Mouse (Mus musculus) adrenal gland, postnatal 10 days (tissue): Measurements from ENCODE around the gene Shprh. TPM values are rescaled to one million over a fixed set of nuclear protein-coding genes. Genes with fewer than 3 reads are reported as not detected.
"Not testable (repeated sequence)": the region's sequence is repeated elsewhere in the genome, so short reads cannot be mapped to it uniquely, and the experiment has no call there.

Experiments
- DNase-seq: peaks from one replicate; pipeline ENCODE4 v3.0.0; 2021; ENCODE audit warnings: mixed read lengths
- total RNA-seq, 2 experiments: library from RNA; stranded (reverse); gene quantifications; 2 replicates each; pipeline ENCODE4 v1.2.3; 2021

Shprh gene
- total RNA-seq, 2 experiments from 2014 or later, result 20.8 to 26.2 TPM

- DNase-seq, result no peak
These were observed 99.0 kb downstream of the Shprh start for GRCm38 (mm10) chr10:11248210-11248609.

DNA sequence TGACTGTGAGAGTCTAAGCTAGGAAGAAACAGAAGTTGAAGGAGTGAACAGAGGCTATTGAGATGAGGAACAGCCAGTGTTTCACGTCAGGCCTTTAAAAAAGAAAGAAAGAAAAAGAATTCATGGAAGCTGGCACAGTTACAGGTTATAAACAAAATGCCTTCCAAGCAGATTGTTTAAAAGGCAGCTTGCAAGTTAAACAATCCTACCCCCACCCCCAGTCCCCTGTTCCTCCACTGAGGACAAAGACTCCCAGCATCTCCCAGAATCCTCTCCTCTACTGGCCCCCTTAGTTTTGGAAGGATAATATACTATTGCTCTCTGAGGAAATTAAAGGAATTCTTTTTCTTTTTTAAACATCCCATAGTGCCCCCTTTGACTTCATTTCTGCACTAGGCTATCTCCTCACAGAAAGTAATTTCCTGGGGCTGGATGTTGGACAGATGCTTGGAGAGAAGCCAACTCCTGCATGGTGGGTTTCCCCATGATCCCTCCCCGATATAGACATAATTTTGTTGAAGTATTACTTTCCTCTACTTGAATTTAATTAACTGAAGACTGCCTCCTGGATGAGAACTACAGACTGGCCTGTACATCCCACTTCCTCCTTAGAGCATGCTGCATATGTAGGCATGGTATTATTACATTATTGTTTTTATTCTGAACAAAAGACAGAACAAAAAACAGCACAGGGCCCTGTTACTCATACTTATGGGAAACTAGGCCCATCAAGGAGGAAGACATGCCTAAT lies 101.2 kb downstream of the Shprh start:
- no peak for DNase-seq

DNA sequence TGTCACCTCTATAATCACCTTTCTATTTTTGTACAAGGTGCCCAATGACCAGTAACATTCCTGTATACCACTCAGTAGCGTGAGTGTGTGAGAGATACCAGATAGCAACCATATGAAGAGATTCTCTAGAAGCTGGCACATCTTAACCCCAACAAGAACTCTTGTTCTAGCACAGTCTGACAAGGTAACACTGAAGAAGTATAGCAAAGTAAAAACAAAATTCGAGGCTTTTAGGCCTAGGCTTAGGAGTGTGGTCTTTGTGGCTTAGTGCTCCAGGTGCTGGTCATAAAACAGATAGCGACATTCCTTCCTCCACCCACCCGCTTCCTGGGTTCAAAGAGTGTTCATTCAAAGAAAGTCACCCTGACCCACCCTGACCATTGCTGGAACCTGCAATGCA lies 104.4 kb downstream of the Shprh start:
- not testable (repeated sequence) for DNase-seq

GRCm38 (mm10) chr10:11260119-11260518 lies 110.9 kb downstream of the Shprh start:
- DNase-seq, result no peak

DNA sequence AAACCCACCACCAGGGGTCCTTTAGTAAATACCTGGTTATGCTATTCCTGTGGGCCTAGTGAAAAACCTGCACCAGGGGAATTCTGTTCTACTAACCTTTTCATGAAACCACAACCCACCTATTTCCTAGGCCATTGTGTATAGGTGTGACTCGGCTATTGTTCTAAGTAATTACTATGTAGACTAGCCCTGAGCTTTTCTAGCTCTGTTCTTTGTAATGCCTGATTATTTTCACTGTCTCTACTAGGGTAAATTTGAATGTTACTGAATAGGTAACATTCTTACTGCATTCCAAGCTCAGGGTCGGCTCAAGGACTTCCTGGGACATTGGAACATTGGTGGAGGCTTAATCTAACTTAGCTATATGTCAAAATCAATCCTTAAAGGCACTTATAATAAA lies 113.1 kb downstream of the Shprh start:
- not testable (repeated sequence) for DNase-seq

- not testable (repeated sequence) for DNase-seq
These were observed 114.6 kb downstream of the Shprh start for GRCm38 (mm10) chr10:11263795-11264194.

Other genes starting within 250 kb of the Shprh start
- gene Grm1, start 67.1 kb upstream of the Shprh start, total RNA-seq, result not detected
- gene Fbxo30, start 131.9 kb downstream of the Shprh start, total RNA-seq, result 10 to 100 TPM; 20.6 to 22.2 TPM
- 10 to 100 TPM; 10.2 to 15.6 TPM for gene Epm2a, start 194.0 kb downstream of the Shprh start, total RNA-seq